Mouse (Mus musculus): ENCODE data around the gene Tm9sf2.

DNA sequence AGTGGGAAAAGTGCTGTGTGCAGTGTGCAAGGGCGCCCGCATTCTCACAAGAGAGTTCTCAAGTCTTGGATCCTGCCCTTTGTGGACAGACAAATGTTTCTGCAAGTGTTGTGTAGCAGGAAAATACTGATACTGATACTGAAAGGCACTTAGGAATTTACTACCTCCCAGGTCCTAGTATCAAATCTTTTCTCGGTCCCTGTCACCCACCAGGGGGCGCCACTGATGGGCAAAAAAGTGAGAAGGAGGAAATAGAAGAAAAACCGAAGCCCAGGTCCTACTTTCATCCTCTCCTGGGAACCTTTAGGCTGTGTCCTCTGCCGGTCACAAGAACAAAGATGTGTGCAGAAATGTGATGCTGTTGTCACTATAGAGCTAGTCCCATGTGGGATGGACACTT, 27.4 kb upstream of the Tm9sf2 start:
- peak; percentile 76 for TF ChIP-seq CTCF (IDR thresholded peaks at IDR 0.05; ENCODE audit: low read depth)
- no peak for TF ChIP-seq EP300 (IDR thresholded peaks at IDR 0.05; ENCODE audit: low read depth)

Data from liver, embryonic 14.5 days (tissue).